Mouse (Mus musculus): ENCODE results near the gene Hist2h2be.
"Not testable (repeated sequence)": the region's sequence is repeated elsewhere in the genome, so short reads cannot be mapped to it uniquely, and the experiment has no call there.

Hist2h2be gene

GRCm38 (mm10) chr3:96220765-96221639 is at the start of gene Hist2h2be, which contains the start of gene Hist2h2ac:
Gene Hist2h2be (plus strand): TSS chr3:96221119.
Gene Hist2h2ac (minus strand): TSS chr3:96220880.
- in situ Hi-C loops (cut with MboI, MseI) = no loop called here

GRCm38 (mm10) chr3:96171583-96172196 is 49.2 kb upstream of the Hist2h2be start:
- in situ Hi-C loops (cut with MboI, MseI) = no loop called here

- in situ Hi-C loops (cut with MboI, MseI) = no loop called here
Measured at GRCm38 (mm10) chr3:96172197-96173178, 48.4 kb upstream of the Hist2h2be start, which contains the start of gene Sf3b4. Gene Sf3b4 (plus strand): TSS chr3:96172332.

GRCm38 (mm10) chr3:96173185-96173584 is 47.7 kb upstream of the Hist2h2be start:
- in situ Hi-C loops (cut with MboI, MseI) = no loop called here

- in situ Hi-C loops (cut with MboI, MseI) = not testable (repeated sequence)
Measured at GRCm38 (mm10) chr3:96174042-96174441, 46.9 kb upstream of the Hist2h2be start.

GRCm38 (mm10) chr3:96175251-96175650 is 45.7 kb upstream of the Hist2h2be start:
- in situ Hi-C loops (cut with MboI, MseI) = no loop called here

- in situ Hi-C loops (cut with MboI, MseI) = no loop called here
Measured at GRCm38 (mm10) chr3:96178427-96178826, 42.5 kb upstream of the Hist2h2be start.

GRCm38 (mm10) chr3:96178902-96179301 is 42.0 kb upstream of the Hist2h2be start:
- in situ Hi-C loops (cut with MboI, MseI) = no loop called here

GRCm38 (mm10) chr3:96179531-96179930 is 41.4 kb upstream of the Hist2h2be start:
- in situ Hi-C loops (cut with MboI, MseI) = no loop called here

GRCm38 (mm10) chr3:96180727-96181477 is 40.0 kb upstream of the Hist2h2be start, which contains the start of gene Sv2a:
Gene Sv2a (plus strand): TSS chr3:96181151.
- in situ Hi-C loops (cut with MboI, MseI) = loop anchor here (10.0 kb wide), 1 partner anchor 56 kb away; no protein-coding TSS in a partner anchor

- in situ Hi-C loops (cut with MboI, MseI) = loop anchor here (10.0 kb wide), 1 partner anchor 57 kb away; no protein-coding TSS in a partner anchor
Measured at GRCm38 (mm10) chr3:96181510-96182381, 39.2 kb upstream of the Hist2h2be start.

GRCm38 (mm10) chr3:96182382-96182776 is 38.5 kb upstream of the Hist2h2be start:
- in situ Hi-C loops (cut with MboI, MseI) = loop anchor here (10.0 kb wide), 1 partner anchor 58 kb away; no protein-coding TSS in a partner anchor

GRCm38 (mm10) chr3:96192977-96193376 is 27.9 kb upstream of the Hist2h2be start:
- in situ Hi-C loops (cut with MboI, MseI) = no loop called here

GRCm38 (mm10) chr3:96194966-96195365 is 26.0 kb upstream of the Hist2h2be start:
- in situ Hi-C loops (cut with MboI, MseI) = no loop called here

- in situ Hi-C loops (cut with MboI, MseI) = no loop called here
Measured at GRCm38 (mm10) chr3:96195616-96196313, 25.2 kb upstream of the Hist2h2be start.

- in situ Hi-C loops (cut with MboI, MseI) = no loop called here
Measured at GRCm38 (mm10) chr3:96196437-96197128, 24.3 kb upstream of the Hist2h2be start.

- in situ Hi-C loops (cut with MboI, MseI) = no loop called here
Measured at GRCm38 (mm10) chr3:96197129-96197749, 23.7 kb upstream of the Hist2h2be start.

GRCm38 (mm10) chr3:96198181-96198580 is 22.7 kb upstream of the Hist2h2be start:
- in situ Hi-C loops (cut with MboI, MseI) = no loop called here

Measured in regulatory T cell (primary cell).